Mouse (Mus musculus) neural tube, embryonic 14.5 days (tissue): ENCODE data around the gene Aak1. TPM values are rescaled to one million over a fixed set of nuclear protein-coding genes. Genes with fewer than 3 reads are reported as not detected.

Experiments
- ATAC-seq: fragments of 200-750 bp; cut with Nextera tagmentation; 2 replicates; pipeline ENCODE4 v1.8.0; 2017; ENCODE audit warnings: low read depth, mild to moderate bottlenecking, moderate TSS enrichment, moderate library complexity
- H3K27ac ChIP-seq: fragments of 300-500 bp; sonication (generic); 2 replicates; pipeline ENCODE4 v1.5.1; 2014; ENCODE audit warnings: low read depth, mild to moderate bottlenecking, control low read depth, low read length, moderate library complexity, mixed read lengths
- H3K27me3 ChIP-seq: fragments of 300-500 bp; sonication (generic); 2 replicates; pipeline ENCODE4 v1.6.1; 2014; ENCODE audit warnings: low read length; ENCODE audit not compliant: control insufficient read depth, insufficient read depth
- H3K36me3 ChIP-seq: fragments of 300-500 bp; sonication (generic); 2 replicates; pipeline ENCODE4 v1.6.1; 2014; ENCODE audit warnings: low read length, mixed read lengths; ENCODE audit not compliant: control insufficient read depth, insufficient read depth
- H3K4me1 ChIP-seq: fragments of 300-500 bp; sonication (generic); 2 replicates; pipeline ENCODE4 v1.6.1; 2014; ENCODE audit warnings: low read length; ENCODE audit not compliant: control insufficient read depth, insufficient read depth
- H3K4me2 ChIP-seq: fragments of 300-500 bp; sonication (generic); 2 replicates; pipeline ENCODE4 v1.6.1; 2014; ENCODE audit warnings: mild to moderate bottlenecking, low read depth, low read length, control low read depth
- H3K4me3 ChIP-seq: fragments of 300-500 bp; sonication (generic); 2 replicates; pipeline ENCODE4 v1.5.1; 2014; ENCODE audit warnings: low read depth, low read length, control low read depth, mixed read lengths
- H3K9ac ChIP-seq: fragments of 300-500 bp; sonication (generic); replicated peaks from 2 replicates; pipeline ENCODE4 v1.6.1; 2014; ENCODE audit warnings: low read depth, mild to moderate bottlenecking, control low read depth, low read length, mixed read lengths
- H3K9me3 ChIP-seq: fragments of 300-500 bp; sonication (generic); 2 replicates; pipeline ENCODE4 v1.6.1; 2016; ENCODE audit warnings: low read length; ENCODE audit not compliant: control insufficient read depth
- WGBS: fragments of 180-500 bp; shearing (Covaris S2); extraction: QIAGEN DNeasy Blood & Tissue Kit; methylation state at CpG from one replicate; pipeline ENCODE4 v1.1.7; 2014; 5-methylcytosine and 5-hydroxymethylcytosine counted together
- polyA plus RNA-seq: library from polyadenylated mRNA; unstranded; fragments of >200 nt; fragmentation: Nextera tagmentation; extraction: Ambion mirVana; gene quantifications from 2 replicates; pipeline ENCODE4 v1.2.1, GENCODE M21; 2014

Aak1 gene
- polyA plus RNA-seq, 1 experiment from 2014 or later, result 53.6 TPM

GRCm38 (mm10) chr6:86849692-86850445 is 552 bp downstream of the Aak1 start:
- Histone ChIP-seq H3K27ac (peak overlapping the region; percentile 97), H3K9me3 (no peaks in the 10 kb centered on the region), H3K27me3 (no peaks in the 10 kb centered on the region), H3K4me2 (peak overlapping the region; percentile 80), H3K36me3 (no peaks in the 10 kb centered on the region), H3K4me1 (peaks cover 33% of the 10 kb centered on the region), H3K9ac (peak overlapping the region; percentile 88), H3K4me3 (peak overlapping the region; percentile 88)
- under 1% methylated on average over 36 of the region's 36 CpGs for WGBS
- ATAC-seq, result peak; percentile 62

GRCm38 (mm10) chr6:86850588-86850987 is 1.3 kb downstream of the Aak1 start:
- Histone ChIP-seq H3K4me2 (peak overlapping the region; percentile 80), H3K36me3 (no peaks in the 10 kb centered on the region), H3K4me1 (peaks cover 33% of the 10 kb centered on the region), H3K9ac (peak overlapping the region; percentile 88), H3K4me3 (peak overlapping the region; percentile 88), H3K9me3 (no peaks in the 10 kb centered on the region), H3K27ac (peak overlapping the region; percentile 97), H3K27me3 (no peaks in the 10 kb centered on the region)
- no peak for ATAC-seq
- WGBS, result 28% methylated on average over 4 of the region's 4 CpGs

GRCm38 (mm10) chr6:86851561-86851960 is 2.2 kb downstream of the Aak1 start:
- H3K4me3 ChIP-seq, result peak overlapping the region; percentile 88
- peaks cover 33% of the 10 kb centered on the region for H3K4me1 ChIP-seq
- peak overlapping the region; percentile 80 for H3K4me2 ChIP-seq
- no peak overlapping the region; the same call in 1 of the 2 replicates for H3K27ac ChIP-seq
- peak overlapping the region; percentile 88; the same call in 1 of the 2 replicates for H3K9ac ChIP-seq
- H3K36me3 ChIP-seq, result no peaks in the 10 kb centered on the region
- 33% methylated on average over 1 of the region's 1 CpGs for WGBS
- no peaks in the 10 kb centered on the region for H3K9me3 ChIP-seq
- ATAC-seq, result no peak
- no peaks in the 10 kb centered on the region for H3K27me3 ChIP-seq

GRCm38 (mm10) chr6:86853928-86854327 is 4.6 kb downstream of the Aak1 start:
- WGBS, result 95% methylated on average over 3 of the region's 3 CpGs
- Histone ChIP-seq H3K4me3 (no peak overlapping the region), H3K27me3 (no peaks in the 10 kb centered on the region), H3K9me3 (no peaks in the 10 kb centered on the region), H3K9ac (no peak overlapping the region), H3K27ac (no peak overlapping the region), H3K4me2 (no peak overlapping the region), H3K36me3 (no peaks in the 10 kb centered on the region), H3K4me1 (peaks cover 33% of the 10 kb centered on the region)
- no peak for ATAC-seq

- Histone ChIP-seq H3K9me3 (no peaks in the 10 kb centered on the region), H3K27me3 (no peaks in the 10 kb centered on the region), H3K9ac (no peak overlapping the region), H3K36me3 (no peaks in the 10 kb centered on the region), H3K4me3 (no peak overlapping the region), H3K4me1 (peaks cover 33% of the 10 kb centered on the region), H3K4me2 (no peak overlapping the region), H3K27ac (no peak overlapping the region)
- no peak for ATAC-seq
- 94% methylated on average over 4 of the region's 4 CpGs for WGBS
Measured at GRCm38 (mm10) chr6:86854941-86855340, 5.6 kb downstream of the Aak1 start.

- Histone ChIP-seq H3K27me3 (no peaks in the 10 kb centered on the region), H3K4me1 (peaks cover 5% of the 10 kb centered on the region; the same call in 1 of the 2 replicates), H3K4me2 (no peak overlapping the region), H3K4me3 (no peak overlapping the region), H3K27ac (no peak overlapping the region), H3K36me3 (no peaks in the 10 kb centered on the region), H3K9me3 (no peaks in the 10 kb centered on the region), H3K9ac (no peak overlapping the region)
- no peak for ATAC-seq
- 95% methylated on average over 3 of the region's 3 CpGs for WGBS
Measured at GRCm38 (mm10) chr6:86858606-86859005, 9.3 kb downstream of the Aak1 start.

GRCm38 (mm10) chr6:86860732-86861463 is 11.6 kb downstream of the Aak1 start:
- no peaks in the 10 kb centered on the region for H3K9me3 ChIP-seq
- no peak overlapping the region for H3K9ac ChIP-seq
- no peak for ATAC-seq
- no peaks in the 10 kb centered on the region for H3K27me3 ChIP-seq
- H3K4me1 ChIP-seq, result no peaks in the 10 kb centered on the region
- H3K4me3 ChIP-seq, result no peak overlapping the region
- no peaks in the 10 kb centered on the region for H3K36me3 ChIP-seq
- no peak overlapping the region for H3K27ac ChIP-seq
- WGBS, result 83% methylated on average over 9 of the region's 9 CpGs
- H3K4me2 ChIP-seq, result no peak overlapping the region

GRCm38 (mm10) chr6:86864358-86864757 is 15.0 kb downstream of the Aak1 start:
- Histone ChIP-seq H3K9ac (no peak overlapping the region), H3K4me3 (no peak overlapping the region), H3K27me3 (no peaks in the 10 kb centered on the region), H3K27ac (no peak overlapping the region), H3K36me3 (no peaks in the 10 kb centered on the region), H3K4me2 (no peak overlapping the region), H3K4me1 (0 out of 2 replicates have a peak, but pooled peaks cover 4% of the 10 kb centered on the region), H3K9me3 (no peaks in the 10 kb centered on the region)
- ATAC-seq, result no peak
- 93% methylated on average over 3 of the region's 3 CpGs for WGBS

GRCm38 (mm10) chr6:86870335-86870734 is 21.0 kb downstream of the Aak1 start:
- Histone ChIP-seq H3K4me1 (0 out of 2 replicates have a peak, but pooled peaks cover 4% of the 10 kb centered on the region), H3K4me2 (no peak overlapping the region), H3K27ac (no peak overlapping the region), H3K9me3 (no peaks in the 10 kb centered on the region), H3K4me3 (no peak overlapping the region), H3K9ac (no peak overlapping the region), H3K27me3 (no peaks in the 10 kb centered on the region), H3K36me3 (no peaks in the 10 kb centered on the region)
- 87% methylated on average over 9 of the region's 9 CpGs for WGBS
- ATAC-seq, result no peak
